10 mouse cellular contexts compared by ENCODE assay signal in the genomic region with DNA sequence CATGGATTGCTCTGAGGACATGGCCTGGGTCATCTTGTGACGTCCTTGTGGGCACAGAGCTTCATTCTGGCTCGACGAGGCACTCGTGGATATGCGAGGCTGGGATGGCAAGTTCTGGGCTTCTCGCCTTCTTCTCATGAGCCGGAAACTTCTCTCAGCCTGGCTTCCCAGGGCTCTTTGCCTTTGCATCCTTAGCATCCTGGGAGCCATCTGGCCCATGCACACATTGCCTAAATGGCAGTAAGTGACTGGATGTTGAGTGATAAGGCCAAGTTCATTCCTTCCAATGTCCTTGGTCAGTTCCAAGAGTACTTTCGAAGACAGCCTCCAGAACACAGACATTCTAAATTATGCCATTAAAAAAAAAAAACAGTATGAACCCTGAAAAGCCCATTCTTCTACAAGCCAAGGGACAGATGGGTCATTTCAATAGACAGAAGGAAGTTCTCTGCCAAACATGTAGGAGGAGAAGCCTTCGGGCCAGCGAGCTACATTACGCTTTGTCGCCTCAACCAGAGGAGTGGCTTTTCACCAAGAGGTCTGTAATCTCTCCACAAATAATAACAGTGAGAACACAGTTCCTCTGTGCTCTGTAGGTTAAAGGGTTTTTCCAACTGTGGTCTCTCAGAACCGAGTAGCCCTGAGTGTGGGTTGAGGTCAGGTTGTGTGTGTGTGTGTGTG. TPM values are rescaled to one million over a fixed set of nuclear protein-coding genes. Genes with fewer than 3 reads are reported as not detected.
A peak's percentile ranks its signal among the peaks of the same experiment; 100 is the strongest.
DNase-seq lines count a peak whose midpoint lies in the region; ATAC-seq lines count a peak whose summit lies in the region.
"Had no signal": no experiment of that assay in that cellular context is flagged by ENCODE, and none has a peak within 500 bp of the region (broad histone marks: within the 10 kb centered on the region; RNA-seq: fewer than 3 reads in every experiment).

No protein-coding gene starts in this region.

- H3K27ac ChIP-seq in lung, embryonic 16.5 days (ENCODE audit: low read length) = peak overlapping the region; percentile 53
- peak overlapping the region; percentile 60; the same call in 1 of the 2 replicates for H3K27ac ChIP-seq in heart, embryonic 15.5 days
- peak overlapping the region; percentile 66 for H3K27ac ChIP-seq in stomach, embryonic 15.5 days

- no peak overlapping the region for H3K4me3 ChIP-seq in lung, embryonic 16.5 days (ENCODE audit: low read length)
- H3K4me3 ChIP-seq in heart, embryonic 15.5 days = no peak overlapping the region
- H3K4me3 ChIP-seq in stomach, embryonic 15.5 days (replicated peaks) = no peak overlapping the region

- no peak overlapping the region for H3K9ac ChIP-seq in lung, embryonic 16.5 days (ENCODE audit: low read length)
- no peak overlapping the region for H3K9ac ChIP-seq in heart, embryonic 15.5 days
- no peak overlapping the region for H3K9ac ChIP-seq in stomach, embryonic 15.5 days

- WGBS in lung, embryonic 16.5 days = 55% methylated on average over 13 of the region's 13 CpGs
- 67% methylated on average over 13 of the region's 13 CpGs for WGBS in heart, embryonic 15.5 days
- whole genome bisulfite sequencing in stomach, embryonic 15.5 days = 60% methylated on average over 13 of the region's 13 CpGs

- H3K9me3 ChIP-seq in lung, embryonic 16.5 days (ENCODE audit: control insufficient read depth, low read length) = no peaks in the 10 kb centered on the region
- no peaks in the 10 kb centered on the region for H3K9me3 ChIP-seq in heart, embryonic 15.5 days (replicated peaks)
- H3K9me3 ChIP-seq in stomach, embryonic 15.5 days = no peaks in the 10 kb centered on the region

- peak; percentile 35 to 39 for DNase-seq in cerebellum, adult 18-20 months
- no peak for DNase-seq in cerebellum, postnatal 4 days (ENCODE audit: low spot score in 2 of 2)
- no peak for DNase-seq in lung, postnatal 14 days
- no peak for DNase-seq in retina, embryonic 14.5 days (ENCODE audit: low spot score)
- DNase-seq in yolk sac, embryonic 10.5 days (ENCODE audit: low spot score) = no peak
- DNase-seq: B cell, adult 2 months; gastrocnemius, postnatal 36 days had no signal

- no peaks in the 10 kb centered on the region for H3K4me1 ChIP-seq in lung, embryonic 16.5 days (replicated peaks; ENCODE audit: control insufficient read depth, insufficient read depth, low read length)
- H3K4me1 ChIP-seq in heart, embryonic 15.5 days (replicated peaks) = peaks cover 4% of the 10 kb centered on the region
- no peaks in the 10 kb centered on the region for H3K4me1 ChIP-seq in stomach, embryonic 15.5 days

- H3K36me3 ChIP-seq in lung, embryonic 16.5 days (ENCODE audit: control insufficient read depth, insufficient read depth, low read length) = no peaks in the 10 kb centered on the region
- H3K36me3 ChIP-seq in heart, embryonic 15.5 days = no peaks in the 10 kb centered on the region
- H3K36me3 ChIP-seq in stomach, embryonic 15.5 days = no peaks in the 10 kb centered on the region

- H3K27me3 ChIP-seq in lung, embryonic 16.5 days (ENCODE audit: control insufficient read depth, insufficient read depth, low read depth, low read length) = no peaks in the 10 kb centered on the region
- H3K27me3 ChIP-seq in heart, embryonic 15.5 days = no peaks in the 10 kb centered on the region
- no peaks in the 10 kb centered on the region for H3K27me3 ChIP-seq in stomach, embryonic 15.5 days (replicated peaks)

- no peak overlapping the region for H3K4me2 ChIP-seq in lung, embryonic 16.5 days (ENCODE audit: low read depth, low read length)
- H3K4me2 ChIP-seq in heart, embryonic 15.5 days = no peak overlapping the region
- no peak overlapping the region for H3K4me2 ChIP-seq in stomach, embryonic 15.5 days

- ATAC-seq in lung, embryonic 16.5 days (ENCODE audit: low read depth) = peak; percentile 80
- ATAC-seq in heart, embryonic 15.5 days (replicated peaks; ENCODE audit: insufficient number of reproducible peaks, insufficient read depth, low FRiP score, low read depth) = peak; percentile 62; the same call in 1 of the 2 replicates
- peak; percentile 18; the same call in 1 of the 2 replicates for ATAC-seq in stomach, embryonic 15.5 days (ENCODE audit: insufficient read depth, low FRiP score, low read depth)

RNA-seq across cellular contexts. Expression of gene Itgb3, which starts 8.4 kb away (rescaled TPM):
- 4.5 and 4.6 TPM in 2 replicates for polyA plus RNA-seq in lung, embryonic 16.5 days (2015; fragmentation: Nextera tagmentation; extraction: Ambion mirVana)
- 3.7 and 5.4 TPM in 2 replicates for polyA plus RNA-seq in heart, embryonic 15.5 days (2015; fragmentation: Nextera tagmentation; extraction: Ambion mirVana)
- polyA plus RNA-seq in stomach, embryonic 15.5 days (2015; fragmentation: Nextera tagmentation; extraction: Ambion mirVana) = 6.2 and 6.7 TPM in 2 replicates

RNA-seq across cellular contexts. Expression of gene Myl4, which starts 48.9 kb away (rescaled TPM):
- polyA plus RNA-seq in lung, embryonic 16.5 days (2015; fragmentation: Nextera tagmentation; extraction: Ambion mirVana) = 90.2 and 115 TPM in 2 replicates
- polyA plus RNA-seq in heart, embryonic 15.5 days (2015; fragmentation: Nextera tagmentation; extraction: Ambion mirVana) = 1,694 and 1,744 TPM in 2 replicates
- polyA plus RNA-seq in stomach, embryonic 15.5 days (2015; fragmentation: Nextera tagmentation; extraction: Ambion mirVana) = 7.8 and 11.8 TPM in 2 replicates

RNA-seq across cellular contexts. Expression of gene Cdc27, which starts 49.0 kb away (rescaled TPM):
- polyA plus RNA-seq in lung, embryonic 16.5 days (2015; fragmentation: Nextera tagmentation; extraction: Ambion mirVana) = 36.2 and 37.8 TPM in 2 replicates
- polyA plus RNA-seq in heart, embryonic 15.5 days (2015; fragmentation: Nextera tagmentation; extraction: Ambion mirVana) = 25.7 and 28.8 TPM in 2 replicates
- polyA plus RNA-seq in stomach, embryonic 15.5 days (2015; fragmentation: Nextera tagmentation; extraction: Ambion mirVana) = 32.5 and 37.4 TPM in 2 replicates

Comparison
In these comparisons a context has a peak if more than half of its experiments do, and no peak if none do; other contexts are left out.
1. DNase-seq: peak in cerebellum, adult 18-20 months (2 of 2); none in cerebellum, postnatal 4 days (0 of 2), lung, postnatal 14 days (single experiment), retina, embryonic 14.5 days (single experiment) and yolk sac, embryonic 10.5 days (single experiment).
2. ATAC-seq: peak in every context shown above with its lines; median percentile 80 in lung, embryonic 16.5 days; 62 in heart, embryonic 15.5 days; 18 in stomach, embryonic 15.5 days.
3. RNA of gene Myl4, which starts 48.9 kb away (polyA plus RNA-seq): 1,694 to 1,744 TPM in heart, embryonic 15.5 days; 90.2 to 115 TPM in lung, embryonic 16.5 days and 7.8 to 11.8 TPM in stomach, embryonic 15.5 days; every median in the first group is over 10 times any median in the second.
4. Peak in every context shown above with its lines, with median percentiles within 50 percentile points of each other: H3K27ac ChIP-seq.